Mouse (Mus musculus) cortical plate, adult 2 months (tissue): Measurements from ENCODE around the gene Ccdc92b. TPM values are rescaled to one million over a fixed set of nuclear protein-coding genes. Genes with fewer than 3 reads are reported as not detected.

Source experiments
- H3K27ac ChIP-seq: fragments of 200-500 bp; 2 replicates; pipeline ENCODE4 v1.5.1; 2012; ENCODE audit warnings: low read length, control low read depth, inconsistent platforms; ENCODE audit not compliant: insufficient read depth
- H3K4me1 ChIP-seq: fragments of 200-500 bp; 2 replicates; pipeline ENCODE4 v1.6.1; 2011; ENCODE audit warnings: low read length; ENCODE audit not compliant: control insufficient read depth, insufficient read depth
- H3K4me3 ChIP-seq: fragments of 200-500 bp; 2 replicates; pipeline ENCODE4 v1.5.1; 2011; ENCODE audit warnings: mild to moderate bottlenecking, low read length, control low read depth; ENCODE audit not compliant: insufficient read depth
- CTCF ChIP-seq: fragments of 200-500 bp; IDR thresholded peaks from 2 replicates; pipeline ENCODE4 v1.5.1; 2011; ENCODE audit warnings: mild to moderate bottlenecking, control low read depth, low read length; ENCODE audit not compliant: insufficient read depth; ENCODE audit errors: extremely low read depth
- POLR2A ChIP-seq: fragments of 200-500 bp; IDR thresholded peaks from 2 replicates; pipeline ENCODE4 v1.6.1; 2011; ENCODE audit warnings: mild to moderate bottlenecking, low read length, control low read depth; ENCODE audit not compliant: insufficient read depth; ENCODE audit errors: extremely low read depth
- polyA plus RNA-seq: library from polyadenylated mRNA; depleted of rRNA; stranded (reverse); fragments of >200 nt; gene quantifications from 2 replicates; pipeline ENCODE4 v1.2.3, GENCODE M21; 2012

The Ccdc92b gene
- polyA plus RNA-seq, 1 experiment, result 23.1 TPM

DNA sequence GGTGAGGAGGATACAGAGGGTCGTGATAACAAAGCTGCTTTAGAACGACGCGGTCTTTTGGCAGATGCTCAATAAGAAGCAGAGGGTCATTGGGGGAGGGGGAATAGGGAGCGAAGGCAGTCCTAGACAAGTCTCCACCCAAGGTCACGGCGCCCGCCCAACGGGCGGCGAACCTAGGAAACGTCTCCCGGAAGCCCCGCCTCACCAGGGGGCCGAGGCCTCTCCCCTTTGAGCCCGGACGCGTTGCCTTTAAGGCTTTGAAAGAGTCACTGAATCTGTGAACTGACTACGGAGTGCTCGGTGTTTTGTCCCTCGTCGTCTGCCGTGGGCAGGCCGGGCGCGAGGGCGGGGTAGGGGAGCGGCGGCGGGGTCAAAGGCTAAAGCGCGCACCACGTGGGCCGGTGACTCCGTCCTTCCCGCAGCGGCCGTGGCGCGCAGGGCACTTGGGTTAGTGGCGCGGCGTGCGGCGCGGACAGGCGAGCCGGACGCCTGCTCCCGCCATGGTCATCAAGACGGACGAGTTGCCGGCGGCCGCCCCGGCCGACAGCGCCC lies 29.8 kb downstream of the Ccdc92b start, which contains the start of gene Cluh:
Gene Cluh (plus strand): TSS at position 401 of the 552 bp plus-strand sequence.
- peak within 1 kb of the TSS; percentile 90 for H3K27ac ChIP-seq
- no peak; the same call in 1 of the 2 replicates for TF ChIP-seq POLR2A
- H3K4me3 ChIP-seq, result peak within 1 kb of the TSS; percentile 62
- peaks cover 9% of the 10 kb centered on the region for H3K4me1 ChIP-seq

DNA sequence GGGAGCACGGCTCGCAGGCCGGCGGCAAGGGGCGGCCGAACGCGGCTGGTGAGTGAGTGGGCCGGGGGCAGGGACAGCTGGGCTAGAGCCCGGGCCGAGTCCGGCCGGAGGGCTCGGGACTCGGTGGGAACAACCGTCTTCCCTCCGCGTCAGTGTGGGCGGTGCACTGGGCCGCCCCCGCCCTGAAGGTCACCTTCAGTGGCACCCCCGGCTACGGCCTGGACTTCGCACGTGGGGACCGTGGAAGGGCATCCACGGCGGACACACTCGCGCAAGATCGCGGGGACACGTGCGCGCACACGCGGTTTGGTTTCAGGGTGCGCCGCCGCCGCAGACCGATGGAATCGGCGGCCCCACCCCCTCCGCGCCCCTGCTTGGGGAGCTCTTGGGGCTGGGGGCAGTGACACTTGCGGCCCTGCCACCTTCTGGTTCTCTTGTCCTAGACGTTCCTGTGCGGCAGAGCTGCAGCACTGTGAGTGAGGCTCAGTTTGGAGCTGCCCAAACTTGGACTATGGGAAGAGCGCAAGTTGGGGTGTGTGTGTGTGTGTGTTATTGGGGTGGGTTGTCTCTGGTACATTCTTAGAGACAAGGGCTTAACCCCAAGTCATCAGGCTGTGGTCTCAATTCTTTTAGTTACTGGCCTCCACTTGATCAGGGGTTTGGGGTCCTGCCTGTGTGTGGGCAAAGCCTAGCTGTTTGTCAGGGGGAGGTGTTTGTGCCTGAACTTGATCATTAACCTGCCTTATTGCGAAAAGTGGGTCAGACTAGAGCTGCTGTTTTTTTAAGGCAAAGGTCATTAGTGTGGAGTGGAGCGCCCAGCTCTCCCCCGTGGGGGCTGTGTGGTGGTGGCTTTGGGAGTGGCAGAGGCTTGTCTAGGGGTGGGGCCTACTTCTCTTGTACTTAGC lies 30.5 kb downstream of the Ccdc92b start:
- Histone ChIP-seq H3K27ac (peak overlapping the region; percentile 37; the same call in 1 of the 2 replicates), H3K4me1 (peaks cover 9% of the 10 kb centered on the region), H3K4me3 (peak overlapping the region; percentile 62)
- no peak for TF ChIP-seq POLR2A
- no peak for TF ChIP-seq CTCF

DNA sequence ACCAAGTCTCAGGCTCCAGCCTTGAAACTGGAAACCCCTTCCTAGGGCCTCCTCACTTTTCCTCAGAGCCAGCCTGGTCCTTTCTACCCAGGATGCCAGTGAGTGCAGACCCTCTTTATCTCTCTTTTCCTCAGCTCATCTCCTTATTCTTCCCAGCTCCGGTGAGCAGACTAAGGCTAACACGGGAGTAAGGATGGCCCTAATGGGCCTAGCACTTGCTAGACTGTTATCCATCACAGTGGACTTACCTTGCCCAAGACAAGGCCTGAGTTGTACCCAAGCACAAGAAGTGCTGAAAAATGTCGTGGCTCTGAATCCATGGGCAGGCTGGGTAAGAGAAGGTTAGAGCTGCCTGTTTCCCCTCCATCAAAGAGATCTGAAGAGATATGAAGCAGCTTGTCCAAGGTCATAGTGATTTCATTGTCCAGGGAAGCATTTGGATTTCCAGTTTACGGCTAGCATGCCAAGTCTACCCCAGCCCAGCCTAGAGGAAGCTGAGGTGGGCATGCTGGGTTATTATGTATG lies 31.2 kb downstream of the Ccdc92b start:
- TF ChIP-seq CTCF, result no peak
- TF ChIP-seq POLR2A, result no peak
- peak overlapping the region; percentile 62 for H3K4me3 ChIP-seq
- H3K27ac ChIP-seq, result no peak overlapping the region

DNA sequence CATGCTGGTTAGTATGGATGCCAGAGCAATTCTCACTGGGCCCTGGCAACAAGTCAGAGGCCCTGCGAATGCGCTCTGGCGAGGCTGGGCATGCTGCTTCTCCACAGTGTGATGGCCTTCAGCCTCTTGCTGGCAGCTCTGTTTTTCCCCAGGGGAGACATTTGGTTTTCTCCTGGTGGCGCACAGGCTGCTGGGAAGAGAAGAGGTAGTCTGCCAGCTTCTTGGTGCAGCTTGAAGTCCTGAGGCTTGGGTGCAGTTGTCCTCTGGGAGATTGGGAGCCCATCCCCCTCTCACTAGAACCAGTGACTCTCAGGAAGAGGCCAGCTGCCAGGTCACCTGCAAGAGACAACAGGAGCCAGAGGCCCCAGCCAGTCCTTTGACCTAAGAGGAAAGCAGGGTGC lies 33.4 kb downstream of the Ccdc92b start:
- H3K4me3 ChIP-seq, result no peak overlapping the region
- peaks cover 12% of the 10 kb centered on the region for H3K4me1 ChIP-seq
- TF ChIP-seq CTCF (no peak), POLR2A (no peak)

More for the DNA sequence above, 31.2 kb downstream of the Ccdc92b start:
- H3K4me1 ChIP-seq, result peaks cover 11% of the 10 kb centered on the region

DNA sequence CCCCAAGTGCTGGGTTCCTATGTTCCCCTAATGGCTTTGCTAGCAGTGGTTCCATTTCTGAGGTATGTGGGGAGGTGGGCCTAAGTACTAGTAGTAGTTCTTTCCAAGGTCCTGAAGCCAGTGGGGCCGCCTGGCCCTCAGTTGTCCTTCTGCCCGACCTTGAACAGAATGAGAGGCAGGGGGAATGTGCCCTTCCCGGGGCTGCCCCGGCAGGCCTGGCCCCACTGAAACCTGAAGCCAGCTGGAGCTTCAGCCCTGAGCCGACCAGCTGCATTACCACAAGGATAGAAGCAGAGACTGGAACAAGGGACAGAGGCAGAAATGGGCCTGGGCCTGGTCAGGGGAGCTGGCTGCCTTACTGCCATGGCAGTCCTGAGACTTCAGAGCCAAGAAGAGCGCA lies 34.0 kb downstream of the Ccdc92b start:
- Histone ChIP-seq H3K4me1 (peaks cover 12% of the 10 kb centered on the region), H3K27ac (peak overlapping the region; percentile 45; the same call in 1 of the 2 replicates), H3K4me3 (no peak overlapping the region)
- TF ChIP-seq POLR2A, result no peak
- TF ChIP-seq CTCF, result no peak

More for the DNA sequence above, 33.4 kb downstream of the Ccdc92b start:
- H3K27ac ChIP-seq, result peak overlapping the region; percentile 45

DNA sequence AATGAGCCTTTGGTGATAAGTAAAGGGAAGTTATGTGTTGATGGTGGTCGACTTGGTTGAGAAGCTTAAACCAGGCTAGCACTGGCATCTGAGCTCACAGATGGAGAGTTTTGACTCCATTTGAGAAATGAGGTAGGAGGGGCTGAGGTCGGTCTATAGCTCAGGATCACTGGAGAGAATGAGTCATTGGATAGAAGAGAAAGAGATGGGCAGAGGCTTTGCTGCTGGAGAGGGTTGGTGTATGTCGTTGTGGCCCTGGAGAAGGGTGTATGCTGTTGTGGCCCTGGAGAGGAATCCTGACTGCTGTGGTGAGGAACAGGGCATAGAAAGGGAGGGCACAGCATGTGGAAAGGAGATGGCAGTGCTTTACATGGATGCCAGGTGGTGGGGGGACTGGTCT lies 36.5 kb downstream of the Ccdc92b start:
- TF ChIP-seq CTCF (no peak), POLR2A (no peak)
- Histone ChIP-seq H3K4me3 (no peak overlapping the region), H3K4me1 (peaks cover 10% of the 10 kb centered on the region), H3K27ac (no peak overlapping the region)

DNA sequence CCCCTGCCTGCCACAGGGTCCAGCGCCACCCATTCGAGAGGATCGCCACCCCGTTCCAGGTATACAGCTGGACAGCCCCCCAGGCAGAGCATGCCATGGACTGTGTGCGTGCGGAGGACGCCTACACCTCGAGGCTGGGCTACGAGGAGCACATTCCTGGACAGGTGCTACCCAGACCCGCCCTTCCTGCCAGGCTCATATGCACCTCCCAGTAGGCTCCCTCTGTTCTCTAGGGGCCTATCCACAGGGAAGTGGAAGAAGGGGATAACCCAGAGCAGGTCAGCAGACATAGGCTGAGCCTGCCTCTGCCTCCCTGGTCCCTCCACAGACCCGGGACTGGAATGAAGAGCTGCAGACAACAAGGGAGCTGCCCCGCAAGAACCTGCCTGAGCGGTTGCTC lies 40.9 kb downstream of the Ccdc92b start:
- Histone ChIP-seq H3K4me1 (peaks cover 3% of the 10 kb centered on the region; the same call in 1 of the 2 replicates), H3K27ac (no peak overlapping the region), H3K4me3 (no peak overlapping the region)
- no peak for TF ChIP-seq CTCF
- TF ChIP-seq POLR2A, result no peak

DNA sequence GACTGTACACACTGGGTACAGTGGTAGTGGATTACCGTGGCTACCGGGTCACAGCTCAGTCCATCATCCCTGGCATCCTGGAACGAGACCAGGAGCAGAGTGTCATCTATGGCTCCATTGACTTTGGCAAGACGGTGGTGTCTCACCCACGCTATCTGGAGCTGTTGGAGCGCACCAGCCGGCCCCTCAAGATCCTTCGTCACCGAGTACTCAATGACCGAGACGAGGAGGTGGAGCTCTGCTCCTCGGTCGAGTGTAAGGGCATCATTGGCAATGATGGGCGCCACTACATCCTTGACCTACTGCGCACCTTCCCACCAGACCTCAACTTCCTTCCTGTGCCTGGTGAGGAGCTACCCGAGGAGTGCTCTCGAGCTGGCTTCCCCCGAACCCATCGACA lies 42.2 kb downstream of the Ccdc92b start:
- Histone ChIP-seq H3K4me3 (no peak overlapping the region), H3K4me1 (no peaks in the 10 kb centered on the region), H3K27ac (no peak overlapping the region)
- TF ChIP-seq CTCF (no peak), POLR2A (no peak)

DNA sequence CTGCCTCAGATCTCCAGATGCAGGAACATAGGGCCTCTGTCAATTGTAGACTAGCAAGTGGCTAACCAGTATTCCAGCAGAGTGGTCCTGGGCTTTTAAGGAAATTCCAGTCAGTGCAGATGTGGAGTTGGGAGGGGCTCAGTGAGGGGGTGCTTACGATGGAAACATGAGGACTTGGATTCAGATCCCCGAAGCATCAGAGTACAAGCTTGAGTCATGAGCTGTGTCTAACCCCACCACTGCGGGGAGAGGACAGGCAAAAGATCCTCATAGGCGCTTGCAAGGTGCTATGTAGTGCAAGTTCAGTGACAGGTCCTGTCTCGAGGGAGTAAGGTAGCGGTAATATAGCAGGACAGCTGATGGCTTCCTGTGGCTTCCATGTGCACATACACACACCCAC lies 42.8 kb downstream of the Ccdc92b start:
- Histone ChIP-seq H3K4me3 (no peak overlapping the region), H3K4me1 (no peaks in the 10 kb centered on the region), H3K27ac (no peak overlapping the region)
- TF ChIP-seq CTCF, result no peak
- TF ChIP-seq POLR2A, result no peak
